Mouse (Mus musculus) 416B (cell line): ENCODE measurements around the gene Gm49318.
A peak's percentile ranks its signal among the peaks of the same experiment; 100 is the strongest.
"Not testable (repeated sequence)": the region's sequence is repeated elsewhere in the genome, so short reads cannot be mapped to it uniquely, and the experiment has no call there.

ENCODE experiments used
- DNase-seq: peaks from one replicate; pipeline ENCODE4 v3.0.0; 2011; ENCODE audit warnings: low read depth

Gm49318 gene

DNA sequence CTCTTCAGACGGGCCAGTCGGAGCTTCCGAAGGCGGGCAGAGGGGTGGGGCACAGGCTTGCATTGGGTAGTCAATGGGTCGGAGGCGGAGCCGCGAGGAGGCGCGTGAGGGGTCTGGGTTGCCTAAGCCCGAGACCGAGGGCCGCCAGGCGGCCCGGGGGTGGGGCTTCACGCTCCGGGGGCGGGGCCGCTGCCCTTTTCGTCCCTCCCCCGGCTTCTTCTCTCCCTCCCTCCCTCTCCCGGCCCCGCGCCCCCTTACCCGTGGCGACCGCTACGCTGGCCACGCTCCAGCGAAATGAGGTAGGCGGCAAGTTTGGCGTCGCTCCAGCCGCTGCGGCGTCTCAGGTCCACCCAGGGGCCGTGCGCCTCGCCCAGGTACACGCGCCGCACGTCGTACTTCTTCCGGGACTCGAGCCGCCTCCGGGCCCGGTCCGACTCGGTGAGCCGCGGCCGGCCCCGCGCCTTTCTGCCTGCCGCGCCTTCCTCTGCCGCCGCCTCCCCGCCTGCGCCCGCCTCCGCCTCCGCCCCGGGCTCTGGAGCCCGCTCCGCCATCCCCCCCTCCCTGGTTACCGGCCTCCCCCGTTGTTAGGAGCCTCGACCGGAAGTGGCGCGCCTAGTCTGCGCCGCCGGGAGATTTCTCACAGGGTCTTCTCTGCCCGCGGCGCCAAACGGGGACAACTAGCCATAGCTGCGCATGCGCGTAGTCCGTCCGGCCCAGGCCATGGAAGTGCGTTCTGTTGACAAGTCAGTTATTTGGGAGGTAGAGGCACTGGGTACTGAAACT lies at the start of gene Gm49318, which contains the start of gene Zfp653:
Gene Gm49318 (minus strand): TSS at position 469 of the 783 bp plus-strand sequence.
Gene Zfp653 (minus strand): TSS at position 586 of the 783 bp plus-strand sequence.
- DNase-seq: peak; percentile 96

DNA sequence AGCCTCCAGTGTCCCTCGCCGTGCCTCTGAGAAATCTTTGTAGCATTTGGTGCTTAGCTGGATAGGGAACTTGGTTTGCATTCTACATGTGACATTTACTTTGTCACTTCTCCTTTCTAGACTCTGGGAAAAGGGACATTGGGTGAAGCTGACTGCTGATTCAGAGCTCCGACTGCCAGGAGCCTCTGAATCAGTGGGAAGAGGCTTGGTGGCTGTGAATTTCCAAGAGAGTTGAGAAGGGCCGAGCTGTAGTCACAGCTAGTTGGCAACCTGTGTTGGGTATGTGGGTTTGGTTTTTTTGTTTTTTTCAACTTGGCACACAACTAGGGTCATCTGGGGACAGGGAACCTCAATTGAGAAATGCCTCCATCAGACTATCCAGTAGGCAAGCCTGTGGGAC lies 48.5 kb upstream of the Gm49318 start:
- no peak for DNase-seq

DNA sequence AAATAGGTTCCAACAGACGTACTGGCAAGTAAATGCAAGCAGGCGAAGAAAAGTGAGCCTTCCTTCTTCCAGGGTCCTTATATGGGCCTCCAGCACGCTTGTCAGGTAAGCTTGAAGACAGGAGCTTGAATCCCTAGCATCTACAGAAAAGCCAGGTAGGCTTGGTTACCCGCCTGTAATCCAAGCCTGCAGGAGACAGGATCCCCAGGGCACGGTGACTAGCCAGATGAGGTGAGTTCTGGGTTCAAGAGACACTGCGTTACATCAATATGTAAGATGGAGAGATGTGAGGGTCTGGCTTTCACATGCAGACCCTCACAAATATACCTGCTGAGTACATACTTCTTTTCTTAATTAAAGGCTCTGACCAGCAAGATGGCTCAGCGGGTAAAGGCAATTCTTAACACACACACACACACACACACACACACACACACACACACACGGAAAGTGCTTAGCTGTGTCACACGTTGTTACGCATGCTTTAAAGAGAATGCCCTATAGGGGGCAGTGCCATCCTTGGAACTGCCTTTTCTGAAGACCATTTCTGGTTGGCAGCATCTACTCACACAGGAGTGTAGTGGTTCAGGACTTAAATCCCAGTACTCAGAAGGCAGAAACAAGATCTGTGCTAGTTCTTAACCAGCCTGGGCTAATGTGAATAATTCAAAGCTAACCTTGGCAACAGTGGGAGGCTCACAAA lies 46.8 kb upstream of the Gm49318 start:
- DNase-seq: peak; percentile 95

DNA sequence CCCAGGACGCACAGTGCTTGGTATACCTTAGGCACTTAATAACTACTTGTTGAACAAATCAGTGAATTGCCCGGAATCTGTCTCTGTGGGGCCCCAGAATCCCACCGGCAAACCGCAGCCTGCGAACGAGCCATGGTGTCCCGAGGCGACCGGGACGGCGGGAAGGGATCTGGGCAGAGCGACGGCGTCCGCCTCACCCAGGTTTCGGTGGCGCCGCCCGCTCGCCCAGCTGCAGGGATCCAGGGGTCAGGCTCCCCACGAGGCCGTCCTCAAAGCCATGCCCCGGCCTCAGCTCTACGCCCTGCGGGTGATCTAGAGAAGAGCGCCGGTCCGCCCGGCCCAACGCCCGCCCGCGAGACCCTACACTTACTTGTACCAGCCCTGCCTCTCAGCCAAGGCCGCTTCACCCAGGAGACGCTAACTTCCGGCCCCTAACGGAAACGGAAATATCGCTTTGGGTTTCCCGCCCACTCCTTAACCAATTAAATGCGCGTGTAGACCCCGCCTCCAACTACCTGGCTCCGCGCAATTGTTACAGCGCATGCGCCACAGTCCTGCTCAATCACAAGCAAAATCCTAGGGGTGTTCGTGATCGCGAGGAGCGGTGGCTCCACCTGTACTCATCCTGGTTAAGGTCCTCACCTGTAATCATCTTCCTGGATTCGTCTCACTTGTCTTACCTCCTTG lies 45.8 kb upstream of the Gm49318 start, which contains the start of gene Elof1:
Gene Elof1 (minus strand): TSS at position 433 of the 687 bp plus-strand sequence.
- DNase-seq: peak; percentile 97

DNA sequence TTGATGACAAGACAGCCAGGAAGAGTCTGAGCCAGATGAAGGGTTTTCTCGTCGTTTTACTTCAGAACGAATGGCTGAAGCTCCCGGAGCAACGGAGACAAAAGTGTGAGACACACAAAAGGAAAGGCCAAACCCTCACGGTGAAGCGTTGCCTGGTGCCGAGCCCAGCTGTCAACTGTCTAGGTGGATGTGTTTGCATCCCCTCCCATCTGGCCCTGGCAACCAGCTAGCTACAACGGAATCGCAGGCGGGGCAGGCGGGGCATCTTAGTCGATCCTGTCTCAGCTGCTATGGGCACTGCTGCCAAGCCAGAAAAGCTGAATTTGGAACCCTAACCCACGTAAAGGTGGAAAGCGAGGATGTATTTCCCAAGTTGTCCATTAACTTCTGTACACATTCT lies 45.0 kb upstream of the Gm49318 start:
- DNase-seq: peak; percentile 34

DNA sequence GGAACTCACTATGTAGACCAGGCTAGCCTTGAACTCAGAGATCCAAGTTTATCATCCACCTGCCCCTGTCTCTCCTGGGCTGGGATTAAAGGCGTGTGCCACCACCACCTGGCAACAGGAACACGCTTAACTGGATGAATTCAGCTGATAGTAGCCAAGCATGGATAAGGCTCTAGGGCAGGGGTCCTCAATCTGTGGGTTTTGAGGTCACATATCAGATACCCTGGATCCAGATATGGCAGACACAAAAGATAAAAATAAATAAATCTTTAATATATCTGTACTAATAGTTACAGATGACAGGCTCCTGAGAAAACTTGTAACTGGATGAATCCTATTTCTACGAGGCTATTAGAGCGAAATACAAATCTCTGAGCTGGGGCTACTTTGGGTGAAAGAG lies 44.6 kb upstream of the Gm49318 start:
- DNase-seq: no peak

DNA sequence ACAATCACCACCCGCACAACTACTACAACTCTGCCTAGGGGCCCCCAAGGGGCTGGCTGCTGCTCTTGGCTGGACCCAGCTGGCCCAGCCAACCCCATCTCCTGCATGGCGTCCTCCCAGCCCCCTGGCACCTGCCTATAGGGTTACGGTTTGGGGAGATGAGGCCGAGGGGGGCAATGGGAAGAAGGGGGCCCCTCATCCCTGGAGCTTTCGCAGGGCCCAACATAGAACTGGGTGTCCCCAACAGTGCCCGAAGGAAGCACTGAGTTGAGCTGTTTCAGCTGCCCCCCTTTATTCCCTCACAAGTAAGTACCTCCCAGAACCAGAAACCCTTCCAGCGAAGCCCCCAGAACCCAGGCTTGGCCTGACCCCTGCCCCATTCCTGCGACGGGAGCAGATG lies 37.1 kb upstream of the Gm49318 start:
- DNase-seq: no peak

DNA sequence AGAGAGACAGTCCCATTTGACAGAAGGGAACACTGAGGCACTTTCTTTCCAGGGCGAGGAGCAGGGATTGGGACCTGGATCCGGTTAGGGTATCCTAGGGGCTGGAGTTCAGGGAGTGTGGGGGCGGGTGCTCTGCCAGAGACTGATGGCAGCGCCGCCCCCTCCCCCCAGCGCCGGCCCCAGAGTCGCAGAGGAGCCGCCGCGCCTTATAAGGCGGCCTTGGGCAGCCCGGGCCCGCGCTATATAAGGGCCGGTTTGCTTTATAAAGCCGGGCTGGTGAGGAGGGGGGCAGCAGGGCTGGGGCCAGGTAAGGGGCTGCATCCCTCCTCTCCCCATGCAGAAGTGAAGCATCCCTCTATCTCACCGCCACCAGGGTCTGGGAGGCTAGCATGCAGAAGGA lies 28.9 kb upstream of the Gm49318 start:
- DNase-seq: no peak

DNA sequence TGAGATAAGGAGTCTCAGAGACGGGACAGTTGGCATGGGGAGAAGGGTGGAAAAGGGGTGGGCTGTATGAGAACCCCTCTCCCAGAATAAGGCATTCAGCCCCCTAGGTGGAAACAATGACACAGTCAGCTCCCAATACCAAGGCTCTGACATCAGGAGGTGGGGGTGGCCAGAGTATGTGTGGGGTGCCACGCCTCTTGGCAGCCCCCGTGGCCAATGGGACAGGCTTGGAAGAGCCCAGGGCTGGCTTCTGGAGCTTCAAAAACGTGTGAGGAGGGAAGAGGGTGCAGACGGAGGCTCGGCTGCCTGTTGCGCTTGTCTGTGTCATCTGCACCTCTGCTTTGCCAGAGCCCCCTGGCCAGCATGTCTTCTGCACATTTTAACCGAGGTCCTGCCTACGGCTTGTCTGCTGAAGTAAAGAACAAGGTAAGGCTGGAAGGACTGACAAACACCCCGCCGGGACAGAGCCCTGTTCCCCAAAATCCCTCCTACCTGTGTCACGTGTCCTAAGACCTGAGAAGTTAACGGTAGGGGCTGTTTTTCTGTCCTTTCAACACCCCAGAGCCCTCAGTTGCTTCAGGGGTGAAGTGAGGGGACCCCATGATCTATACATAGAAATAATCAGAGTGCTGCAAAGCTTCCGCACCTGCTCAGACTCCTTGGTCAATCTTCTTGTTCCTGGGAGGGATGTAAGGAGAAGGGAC lies 28.1 kb upstream of the Gm49318 start, which contains the start of gene Cnn1:
Gene Cnn1 (plus strand): TSS at position 224 of the 704 bp plus-strand sequence.
- DNase-seq: no peak

DNA sequence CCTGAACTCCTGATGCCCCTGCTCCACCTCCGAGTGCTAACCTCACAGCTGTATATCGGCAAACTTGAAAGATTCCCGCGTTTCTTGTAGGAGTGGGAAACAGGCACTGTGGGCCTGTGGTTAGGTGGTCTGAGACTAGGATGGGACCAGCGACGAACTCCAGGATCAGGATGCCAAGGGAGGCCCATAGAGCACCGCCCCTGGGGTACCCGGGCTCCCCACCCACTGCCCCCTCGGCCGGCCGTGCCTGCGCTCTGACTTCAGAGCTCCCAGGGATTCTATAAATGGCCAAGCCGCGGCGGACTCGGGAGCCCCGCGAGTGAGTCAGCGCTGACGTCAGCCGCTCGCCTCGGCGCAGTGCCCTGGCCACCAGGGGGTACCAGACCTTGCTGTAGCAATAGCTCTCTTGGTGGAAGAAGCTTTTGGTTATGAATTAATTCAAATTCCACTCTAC lies 24.8 kb upstream of the Gm49318 start:
- DNase-seq: peak; percentile 90

DNA sequence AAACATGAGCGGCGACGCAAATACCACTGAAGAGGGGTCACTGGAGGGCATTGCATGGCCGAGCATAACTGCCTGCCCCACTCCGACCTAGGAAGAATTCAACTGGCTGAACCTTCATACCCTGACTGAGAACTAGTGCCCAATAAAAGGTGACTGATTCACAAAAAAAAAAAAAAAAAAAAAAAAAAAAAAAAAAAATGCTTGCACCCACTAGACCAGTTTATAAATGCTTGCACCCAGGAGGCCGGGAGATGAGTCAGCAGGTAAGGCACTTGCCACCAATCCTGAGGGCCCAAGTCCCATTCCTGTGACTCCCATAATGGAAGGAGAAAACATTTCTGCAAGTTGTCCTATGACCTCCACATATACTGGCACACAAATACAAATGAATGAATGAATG lies 21.7 kb upstream of the Gm49318 start:
- no peak for DNase-seq

DNA sequence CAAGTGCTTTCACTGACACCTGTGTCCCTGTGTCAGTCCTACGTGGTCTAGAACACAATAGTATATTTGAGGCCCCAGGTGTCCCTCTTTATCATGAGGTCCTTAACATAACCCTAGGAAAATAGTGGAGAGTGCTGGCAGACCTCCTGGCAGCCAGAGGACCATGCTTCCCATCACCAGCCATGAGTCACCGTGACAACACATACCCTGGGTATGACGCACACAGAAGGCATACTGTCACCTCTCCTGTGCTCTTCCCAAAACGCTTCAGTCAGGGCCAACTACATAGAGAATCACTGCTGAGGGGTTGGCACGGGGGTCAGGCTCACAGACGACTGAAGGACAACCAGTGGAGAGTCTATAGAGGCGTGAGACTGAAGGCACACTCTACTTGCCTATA lies 18.9 kb upstream of the Gm49318 start:
- DNase-seq: no peak

DNA sequence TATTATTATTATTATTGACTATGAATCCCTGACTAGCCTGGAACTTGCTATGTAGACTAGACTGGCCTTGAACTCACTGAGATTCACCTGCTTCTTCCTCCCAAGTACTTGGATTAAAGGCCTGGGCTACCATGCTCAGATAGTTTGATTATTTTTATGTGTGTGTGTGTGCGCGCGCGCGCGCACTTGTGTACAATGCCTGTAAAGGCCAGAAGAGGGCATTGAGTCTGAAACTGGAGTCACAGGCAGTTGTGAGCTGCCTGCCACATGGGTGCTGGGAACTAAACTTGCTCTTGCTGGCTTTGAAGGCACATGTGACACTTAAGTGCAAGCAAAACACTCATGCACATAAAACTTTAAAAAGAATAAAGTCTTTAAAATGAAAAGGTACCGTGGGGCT lies 18.2 kb upstream of the Gm49318 start:
- no peak for DNase-seq

DNA sequence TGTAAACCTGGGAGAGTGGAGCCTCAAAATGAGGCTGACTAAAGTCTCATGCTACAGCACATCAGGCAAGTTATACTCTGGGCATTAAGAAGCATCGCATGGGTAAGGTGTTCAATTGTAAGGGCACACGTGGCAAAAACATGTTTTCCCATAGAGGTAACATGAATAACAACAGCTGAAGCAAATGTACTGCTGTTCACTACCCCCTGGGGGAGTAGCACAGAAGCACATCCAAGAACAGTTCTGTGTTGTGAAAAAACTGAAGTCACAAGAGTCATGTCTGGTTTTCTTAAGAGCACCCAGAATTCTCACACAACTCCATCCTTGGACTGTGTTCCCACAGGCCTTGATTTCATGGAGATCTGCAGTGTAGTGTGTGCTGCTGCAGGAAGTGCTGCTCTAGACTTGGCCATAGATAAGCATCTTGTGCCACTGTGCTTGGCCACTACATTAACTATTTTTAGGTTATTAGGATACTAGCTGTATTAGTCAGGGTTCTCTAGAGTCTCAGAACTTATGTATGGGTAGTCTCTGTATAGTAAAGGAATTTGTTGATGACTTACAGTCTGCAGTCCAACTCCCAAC lies 16.1 kb upstream of the Gm49318 start:
- DNase-seq: peak; percentile 75

DNA sequence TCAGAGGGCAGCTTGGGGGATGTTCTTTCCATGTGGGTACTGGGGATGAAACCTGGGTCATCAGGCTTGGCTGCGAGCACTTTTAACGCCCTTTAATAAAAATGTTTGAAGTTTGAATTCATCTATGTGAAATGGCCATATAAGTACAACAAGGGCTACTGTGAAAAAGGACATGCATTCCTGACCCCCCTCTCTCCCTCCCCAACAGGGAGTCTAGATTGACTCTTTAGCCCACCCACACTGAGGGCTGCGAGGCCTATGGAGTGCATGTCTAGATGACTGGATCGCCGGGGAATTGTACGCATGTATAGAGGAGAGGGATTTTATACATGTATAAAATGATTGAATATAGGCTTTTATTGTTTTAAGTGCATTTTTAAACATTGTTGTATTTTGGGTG lies 15.0 kb upstream of the Gm49318 start:
- DNase-seq: no peak

DNA sequence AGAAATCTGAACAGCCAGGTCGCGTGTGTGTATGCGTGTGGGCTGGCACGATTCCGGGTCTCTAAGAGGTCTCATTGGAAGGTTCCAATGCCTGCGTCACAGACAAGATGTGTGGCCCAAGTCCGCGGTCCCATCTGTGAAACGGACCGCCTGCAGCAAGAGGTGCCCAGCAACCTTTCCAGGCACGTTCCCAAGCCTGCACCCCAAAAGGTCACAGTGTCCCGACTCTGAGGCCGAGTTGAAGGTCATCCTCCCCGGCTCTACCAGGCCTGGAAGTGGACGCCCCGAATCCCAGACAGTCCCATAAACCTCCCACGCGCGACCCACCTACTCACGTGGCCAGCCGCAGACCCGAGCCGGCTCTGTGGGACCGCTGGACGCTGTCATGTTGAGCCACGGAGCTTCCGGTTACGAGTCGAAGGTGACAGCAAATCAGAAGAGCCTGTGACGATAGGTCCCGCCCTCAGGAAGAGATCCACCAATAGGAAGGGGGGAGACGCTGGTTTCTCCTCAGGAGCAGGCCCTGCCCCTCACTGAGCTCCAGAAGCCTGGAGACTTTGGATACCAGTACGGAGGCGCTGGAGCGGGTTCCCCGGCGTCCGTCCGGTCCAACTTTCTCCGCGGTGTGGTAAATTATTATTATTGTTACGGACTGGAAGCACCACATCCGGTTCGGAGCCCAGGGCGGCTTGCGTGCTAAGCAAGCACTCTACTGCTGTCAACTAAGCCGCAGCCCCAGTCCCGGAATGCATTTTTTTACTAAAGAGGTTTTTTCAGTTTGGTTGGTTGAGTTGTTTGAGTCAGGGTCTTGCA lies 14.2 kb upstream of the Gm49318 start, which contains the start of gene Ecsit:
Gene Ecsit (minus strand): TSS at position 417 of the 813 bp plus-strand sequence.
- peak; percentile 97 for DNase-seq

DNA sequence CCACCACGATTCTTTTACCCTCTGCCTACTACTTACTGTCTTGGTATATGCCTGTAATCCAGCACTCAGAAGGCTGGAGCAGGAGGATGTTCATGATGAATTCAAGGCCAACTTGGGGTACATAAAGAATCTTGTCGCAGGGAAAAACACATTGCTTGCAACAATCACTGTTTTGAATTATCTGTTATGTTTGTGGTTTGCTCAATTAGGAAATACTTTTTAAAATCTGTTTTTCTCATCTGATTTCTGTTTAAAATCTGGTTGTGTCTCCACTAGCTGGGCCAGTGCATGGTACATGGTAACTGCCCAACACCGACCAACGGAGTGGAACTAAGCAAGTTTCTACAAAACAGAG lies 13.6 kb upstream of the Gm49318 start:
- DNase-seq: no peak

DNA sequence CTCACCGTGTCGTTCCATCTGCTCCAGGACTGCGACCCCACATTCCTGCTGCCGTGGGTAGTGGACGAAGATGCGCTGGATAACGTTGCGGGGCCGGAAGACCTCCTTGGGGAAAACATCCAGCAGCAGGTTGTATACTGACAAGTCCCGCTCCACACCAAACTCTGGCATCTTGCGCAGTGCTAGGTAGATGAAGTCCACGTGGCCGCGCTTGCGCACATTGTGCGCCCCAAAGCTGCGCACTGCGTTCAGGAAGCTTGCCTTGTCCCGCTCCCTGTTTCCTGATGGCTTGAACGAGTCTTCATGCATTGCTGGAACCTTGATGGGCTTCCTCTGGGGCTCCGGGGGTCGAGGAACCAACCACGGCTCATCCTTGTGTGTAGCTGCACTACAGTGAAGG lies 5.2 kb upstream of the Gm49318 start:
- DNase-seq: no peak

DNA sequence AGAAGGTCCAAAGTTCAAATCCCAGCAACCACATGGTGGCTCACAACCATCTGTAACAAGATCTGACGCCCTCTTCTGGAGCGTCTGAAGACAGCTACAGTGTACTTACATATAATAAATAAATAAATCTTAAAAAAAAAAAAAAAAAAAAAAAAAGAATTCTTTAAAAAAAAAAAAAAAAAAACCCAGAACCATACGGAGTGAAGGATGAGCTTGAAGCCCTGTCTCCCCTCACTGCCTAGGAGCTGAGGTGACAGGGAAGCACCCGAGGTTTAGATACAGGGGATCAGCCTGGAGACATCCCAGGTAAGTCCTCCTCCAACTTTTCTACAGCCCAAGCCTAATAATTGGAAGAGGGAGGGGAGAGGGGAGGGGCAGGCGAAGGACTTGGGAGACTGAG lies 4.7 kb upstream of the Gm49318 start:
- DNase-seq: not testable (repeated sequence)

DNA sequence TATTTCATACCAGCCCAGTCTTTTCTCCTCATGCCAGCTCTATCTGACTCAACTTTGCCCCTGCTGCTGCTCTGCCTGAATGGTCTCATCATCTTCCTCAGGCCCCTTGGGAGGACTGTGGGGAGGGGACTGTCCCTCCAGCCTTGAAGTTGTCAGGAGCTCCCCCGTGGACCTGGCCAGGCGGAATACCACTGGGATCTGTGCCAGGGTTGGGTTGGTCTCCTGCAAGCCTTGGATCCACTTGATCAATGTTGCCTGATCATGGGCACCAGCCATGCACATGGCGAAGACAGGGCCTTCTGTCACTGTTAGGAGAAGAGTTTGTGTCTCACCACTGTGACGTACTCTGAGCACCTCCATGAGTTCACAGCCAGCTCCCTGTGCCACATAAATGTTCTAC lies 1.2 kb upstream of the Gm49318 start:
- DNase-seq: no peak
